Mouse (Mus musculus): ENCODE measurements around the gene Abhd15. TPM values are rescaled to one million over a fixed set of nuclear protein-coding genes. Genes with fewer than 3 reads are reported as not detected.

Abhd15 gene
- polyA plus RNA-seq, 1 experiment from 2014 or later: 2.2 TPM

DNA sequence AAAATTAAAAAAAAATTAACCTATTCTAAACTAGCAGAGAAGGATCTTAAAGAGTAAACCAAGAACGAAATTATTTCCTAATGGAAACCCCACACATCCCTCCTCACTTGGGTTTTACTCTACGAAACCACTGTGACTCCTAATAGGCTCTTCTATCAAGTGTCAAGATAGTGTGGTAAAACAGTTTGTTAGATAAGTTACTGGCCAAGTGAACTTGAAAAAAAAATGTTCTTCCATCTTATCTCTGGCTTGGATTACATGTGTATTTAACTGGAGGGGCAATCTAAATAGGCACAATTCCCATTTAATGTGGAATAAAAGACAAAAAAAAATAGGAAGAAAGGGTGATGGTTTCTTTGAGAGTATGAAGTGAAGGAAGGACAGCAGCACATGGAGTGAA is 15.9 kb downstream of the Abhd15 start:
- no peaks in the 10 kb centered on the region for H3K9me3 ChIP-seq (ENCODE audit: control insufficient read depth)
- WGBS: 75% methylated on average over 2 of the region's 2 CpGs
- no peak for ATAC-seq
- no peaks in the 10 kb centered on the region for H3K27me3 ChIP-seq (replicated peaks; ENCODE audit: control insufficient read depth, insufficient read depth, low read length)
- H3K4me2 ChIP-seq (replicated peaks; ENCODE audit: low read depth): no peak overlapping the region
- H3K9ac ChIP-seq (ENCODE audit: low read depth, low read length): no peak overlapping the region
- peaks cover 4% of the 10 kb centered on the region; the same call in 1 of the 2 replicates for H3K36me3 ChIP-seq (ENCODE audit: control insufficient read depth, insufficient read depth)
- H3K4me1 ChIP-seq (replicated peaks; ENCODE audit: control insufficient read depth, insufficient read depth, low read length): no peaks in the 10 kb centered on the region
- H3K27ac ChIP-seq (ENCODE audit: low read depth, low read length): no peak overlapping the region
- no peak for TF ChIP-seq CTCF (IDR thresholded peaks at IDR 0.05; ENCODE audit: low read depth)
- no peak overlapping the region for H3K4me3 ChIP-seq (ENCODE audit: low read depth, low read length)

DNA sequence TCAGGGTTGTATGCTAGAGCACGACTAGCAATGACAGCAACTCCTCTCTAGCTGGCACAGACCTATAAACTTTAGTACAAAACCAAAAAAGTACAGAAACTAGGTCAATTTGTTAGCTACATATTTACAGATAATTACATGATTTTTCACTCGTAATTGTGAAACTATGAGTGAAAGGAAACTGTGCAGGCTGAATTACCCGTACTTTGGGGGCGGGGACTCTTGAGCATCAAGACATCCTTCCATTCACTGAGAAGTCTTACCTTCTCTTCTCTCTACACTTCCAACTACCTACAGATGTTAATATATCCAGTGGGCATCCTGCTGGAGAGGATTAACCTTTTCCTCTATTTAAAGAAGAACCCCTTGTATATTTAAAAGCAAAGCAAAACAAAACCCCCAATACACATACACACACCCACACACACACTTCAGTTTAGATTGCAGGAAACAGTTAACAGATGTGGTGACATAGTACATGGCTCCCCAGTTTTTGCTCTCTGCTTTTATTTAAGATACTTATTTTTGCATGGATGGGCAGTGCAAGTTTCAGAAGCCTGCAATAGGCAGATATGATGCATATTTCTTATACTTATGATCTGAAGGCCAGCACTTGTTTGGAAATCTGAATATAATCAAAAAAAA is 17.4 kb downstream of the Abhd15 start:
- Histone ChIP-seq H3K27me3 (replicated peaks; ENCODE audit: control insufficient read depth, insufficient read depth, low read length) (no peaks in the 10 kb centered on the region), H3K36me3 (ENCODE audit: control insufficient read depth, insufficient read depth) (peaks cover 13% of the 10 kb centered on the region), H3K4me1 (replicated peaks; ENCODE audit: control insufficient read depth, insufficient read depth, low read length) (no peaks in the 10 kb centered on the region), H3K4me2 (replicated peaks; ENCODE audit: low read depth) (no peak overlapping the region), H3K4me3 (ENCODE audit: low read depth, low read length) (no peak overlapping the region), H3K9me3 (ENCODE audit: control insufficient read depth) (no peaks in the 10 kb centered on the region), H3K9ac (ENCODE audit: low read depth, low read length) (no peak overlapping the region), H3K27ac (ENCODE audit: low read depth, low read length) (no peak overlapping the region)
- no peak for ATAC-seq
- 79% methylated on average over 4 of the region's 4 CpGs for WGBS
- TF ChIP-seq CTCF (IDR thresholded peaks at IDR 0.05; ENCODE audit: low read depth): no peak

DNA sequence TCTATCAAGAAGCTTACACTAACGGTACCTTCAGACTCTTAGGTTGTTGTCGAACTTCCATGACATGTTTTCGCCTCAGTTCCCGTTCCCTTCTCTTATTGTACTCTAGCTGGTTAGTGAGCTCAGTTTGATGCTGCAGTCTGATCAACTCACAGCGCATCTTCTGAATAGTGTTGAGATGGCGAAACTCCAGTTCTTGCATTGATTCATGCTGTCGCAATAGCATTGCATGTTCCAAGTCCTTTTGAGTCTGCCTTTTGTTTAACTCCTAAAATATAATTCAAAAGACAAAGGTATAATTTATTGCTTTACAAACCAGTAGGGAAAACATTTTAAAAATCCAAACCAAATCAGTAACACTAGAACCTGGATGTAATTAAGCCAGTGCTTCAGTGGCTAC is 30.3 kb downstream of the Abhd15 start:
- 93% methylated on average over 7 of the region's 7 CpGs for WGBS
- no peak for ATAC-seq
- Histone ChIP-seq H3K4me3 (ENCODE audit: low read depth, low read length) (no peak overlapping the region), H3K9ac (ENCODE audit: low read depth, low read length) (no peak overlapping the region), H3K9me3 (ENCODE audit: control insufficient read depth) (no peaks in the 10 kb centered on the region), H3K36me3 (ENCODE audit: control insufficient read depth, insufficient read depth) (peaks cover 66% of the 10 kb centered on the region), H3K4me2 (replicated peaks; ENCODE audit: low read depth) (no peak overlapping the region), H3K4me1 (replicated peaks; ENCODE audit: control insufficient read depth, insufficient read depth, low read length) (no peaks in the 10 kb centered on the region), H3K27me3 (replicated peaks; ENCODE audit: control insufficient read depth, insufficient read depth, low read length) (no peaks in the 10 kb centered on the region), H3K27ac (ENCODE audit: low read depth, low read length) (no peak overlapping the region)
- TF ChIP-seq CTCF (IDR thresholded peaks at IDR 0.05; ENCODE audit: low read depth): no peak

DNA sequence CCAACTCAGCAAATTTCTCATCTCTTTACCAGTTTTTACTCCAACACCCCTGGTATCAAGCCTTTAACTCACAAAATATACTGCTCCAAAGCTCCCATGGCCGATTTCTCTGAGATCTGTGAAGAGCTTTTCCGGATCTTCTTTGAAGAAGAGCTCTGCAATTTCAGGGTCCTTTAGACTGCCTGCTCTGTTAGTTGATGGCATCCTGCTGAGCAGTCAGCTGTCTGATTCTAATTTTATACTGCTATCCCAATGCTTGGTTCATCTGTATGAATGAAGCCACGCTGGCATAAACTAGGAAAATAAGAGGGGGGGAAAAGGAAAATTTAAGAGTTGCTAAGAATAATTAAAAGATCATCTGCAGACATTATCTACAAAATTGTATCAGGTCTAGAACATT is 70.3 kb downstream of the Abhd15 start:
- no peaks in the 10 kb centered on the region for H3K4me1 ChIP-seq (replicated peaks; ENCODE audit: control insufficient read depth, insufficient read depth, low read length)
- 87% methylated on average over 3 of the region's 3 CpGs for WGBS
- no peak overlapping the region for H3K9ac ChIP-seq (ENCODE audit: low read depth, low read length)
- no peak for TF ChIP-seq CTCF (IDR thresholded peaks at IDR 0.05; ENCODE audit: low read depth)
- no peak overlapping the region for H3K27ac ChIP-seq (ENCODE audit: low read depth, low read length)
- no peaks in the 10 kb centered on the region for H3K27me3 ChIP-seq (replicated peaks; ENCODE audit: control insufficient read depth, insufficient read depth, low read length)
- H3K9me3 ChIP-seq (ENCODE audit: control insufficient read depth): no peaks in the 10 kb centered on the region
- ATAC-seq: no peak
- H3K4me3 ChIP-seq (ENCODE audit: low read depth, low read length): no peak overlapping the region
- H3K36me3 ChIP-seq (ENCODE audit: control insufficient read depth, insufficient read depth): peaks cover 34% of the 10 kb centered on the region
- no peak overlapping the region for H3K4me2 ChIP-seq (replicated peaks; ENCODE audit: low read depth)

Other genes with a start within 250 kb of the Abhd15 start
- 0.18 TPM in 2 replicates for gene Coro6, start 52.7 kb upstream of the Abhd15 start, polyA plus RNA-seq (2015; fragmentation: Nextera tagmentation; extraction: Ambion mirVana)
- 2.1 TPM in 2 replicates for gene Ankrd13b, start 25.4 kb upstream of the Abhd15 start, polyA plus RNA-seq (2015; fragmentation: Nextera tagmentation; extraction: Ambion mirVana)
- 21.2 and 21.9 TPM in 2 replicates for gene Git1, start 21.6 kb upstream of the Abhd15 start, polyA plus RNA-seq (2015; fragmentation: Nextera tagmentation; extraction: Ambion mirVana)
- 20.2 and 22.9 TPM in 2 replicates for gene Trp53i13, start 859 bp downstream of the Abhd15 start, polyA plus RNA-seq (2015; fragmentation: Nextera tagmentation; extraction: Ambion mirVana)
- not detected in 2 replicates for gene Gm10392, start 4.1 kb downstream of the Abhd15 start, polyA plus RNA-seq (2015; fragmentation: Nextera tagmentation; extraction: Ambion mirVana)
- 8.6 and 9.3 TPM in 2 replicates for gene Taok1, start 92.7 kb downstream of the Abhd15 start, polyA plus RNA-seq (2015; fragmentation: Nextera tagmentation; extraction: Ambion mirVana)
- gene Nufip2, start 171.0 kb downstream of the Abhd15 start, polyA plus RNA-seq (2015; fragmentation: Nextera tagmentation; extraction: Ambion mirVana): 4.6 and 7.2 TPM in 2 replicates
- gene Cryba1, start 210.2 kb downstream of the Abhd15 start, polyA plus RNA-seq (2015; fragmentation: Nextera tagmentation; extraction: Ambion mirVana): not detected in 2 replicates
- 25.4 and 30.7 TPM in 2 replicates for gene Myo18a, start 248.1 kb downstream of the Abhd15 start, polyA plus RNA-seq (2015; fragmentation: Nextera tagmentation; extraction: Ambion mirVana)